Mouse (Mus musculus) erythroblast, adult 5-6 weeks (primary cell): ENCODE results near the gene Pias3. TPM values are rescaled to one million over a fixed set of nuclear protein-coding genes. Genes with fewer than 3 reads are reported as not detected.
"Not testable (repeated sequence)": the region's sequence is repeated elsewhere in the genome, so short reads cannot be mapped to it uniquely, and the experiment has no call there.

ENCODE experiments used
- ATAC-seq: replicated peaks from 2 replicates; pipeline ENCODE4 v1.8.0; 2016; ENCODE audit warnings: moderate number of reproducible peaks, mild to moderate bottlenecking, moderate TSS enrichment, inconsistent platforms; ENCODE audit not compliant: poor library complexity, low FRiP score, severe bottlenecking
- total RNA-seq, 2 experiments: library from RNA; stranded (forward) in 1 of 2; stranded (reverse) in 1 of 2; fragments of 150-400 nt in 1 of 2; fragments of 200-764, 138-1000 nt in 1 of 2; gene quantifications; 2 replicates each; pipeline versions ENCODE4 v1.2.3 to v1.2.4; 2015 to 2017; ENCODE audit warnings: low replicate concordance in 2 of 2

Gene Pias3
- total RNA-seq (2015; ENCODE audit: low replicate concordance) (3.8 and 11.0 TPM in 2 replicates), total RNA-seq (2017; ENCODE audit: low replicate concordance) (2.2 and 3.2 TPM in 2 replicates)

DNA sequence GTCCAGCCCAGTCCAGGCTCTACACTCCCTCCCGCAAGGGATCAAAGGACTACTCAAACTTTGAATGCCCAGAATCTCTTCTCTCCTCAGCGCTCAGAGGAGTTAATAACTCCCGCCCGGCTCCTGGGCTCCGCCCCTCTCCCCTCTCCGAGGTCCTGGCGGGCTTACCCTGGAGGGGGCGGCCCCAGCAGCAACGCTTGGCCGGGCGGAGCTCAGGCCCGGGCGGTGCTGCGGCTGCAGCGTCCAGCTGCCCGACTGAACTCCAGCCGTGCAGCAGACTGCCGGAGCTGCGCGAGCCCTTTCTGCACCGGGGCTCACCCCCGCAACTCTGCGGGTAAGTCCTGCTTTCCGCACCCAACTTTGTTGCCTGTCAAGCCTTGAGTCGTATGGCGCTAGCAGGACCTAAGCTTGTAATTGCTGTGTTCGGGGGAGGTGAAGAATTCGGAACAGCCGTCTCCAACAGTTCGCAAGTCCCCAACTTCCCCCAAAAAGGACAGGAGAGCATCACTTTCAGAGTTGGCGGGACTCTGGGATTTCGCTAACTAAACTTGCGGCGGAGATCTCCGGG is at the start of gene Pias3:
Pias3 (plus strand) TSS at position 187 of the 568 bp plus-strand sequence.
- peak; percentile 72 for ATAC-seq

DNA sequence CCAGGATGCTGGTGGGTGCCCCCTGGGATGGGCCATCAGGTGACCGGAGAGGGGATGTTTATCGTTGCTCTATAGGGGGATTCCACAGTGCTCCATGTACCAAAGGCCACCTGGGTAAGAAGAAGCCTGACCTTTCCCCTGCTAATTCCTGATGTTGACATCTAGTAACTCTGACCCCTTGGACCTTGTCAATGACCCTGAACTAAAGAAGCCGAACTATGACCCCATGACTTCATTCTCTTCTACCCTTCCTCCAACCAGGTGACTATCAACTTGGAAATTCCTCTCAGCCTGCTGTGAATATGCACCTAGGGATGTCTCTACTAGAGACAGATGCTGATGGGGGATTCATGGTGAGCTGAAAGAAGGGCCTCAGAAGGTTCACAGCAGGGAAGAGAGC is 48.8 kb upstream of the Pias3 start:
- no peak for ATAC-seq

DNA sequence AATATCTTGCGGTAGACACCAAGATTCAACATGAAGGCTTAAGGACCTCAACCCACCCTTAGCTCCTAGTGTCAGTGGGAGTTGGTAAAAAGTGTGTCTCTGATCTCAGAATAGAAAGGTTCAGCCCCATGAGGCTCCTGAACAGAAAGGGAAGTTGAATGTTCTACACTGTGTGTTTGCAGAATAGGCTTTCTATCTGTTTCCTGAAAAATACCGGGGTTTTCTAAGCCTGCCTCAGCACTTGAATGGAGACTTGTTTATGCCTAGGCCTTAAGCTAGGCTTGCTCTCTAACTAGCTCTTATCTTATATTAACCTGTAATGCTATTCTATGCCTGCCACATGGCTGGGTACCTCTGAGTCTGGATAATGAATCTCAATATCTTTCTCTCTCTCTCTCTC is 35.3 kb upstream of the Pias3 start:
- no peak for ATAC-seq

DNA sequence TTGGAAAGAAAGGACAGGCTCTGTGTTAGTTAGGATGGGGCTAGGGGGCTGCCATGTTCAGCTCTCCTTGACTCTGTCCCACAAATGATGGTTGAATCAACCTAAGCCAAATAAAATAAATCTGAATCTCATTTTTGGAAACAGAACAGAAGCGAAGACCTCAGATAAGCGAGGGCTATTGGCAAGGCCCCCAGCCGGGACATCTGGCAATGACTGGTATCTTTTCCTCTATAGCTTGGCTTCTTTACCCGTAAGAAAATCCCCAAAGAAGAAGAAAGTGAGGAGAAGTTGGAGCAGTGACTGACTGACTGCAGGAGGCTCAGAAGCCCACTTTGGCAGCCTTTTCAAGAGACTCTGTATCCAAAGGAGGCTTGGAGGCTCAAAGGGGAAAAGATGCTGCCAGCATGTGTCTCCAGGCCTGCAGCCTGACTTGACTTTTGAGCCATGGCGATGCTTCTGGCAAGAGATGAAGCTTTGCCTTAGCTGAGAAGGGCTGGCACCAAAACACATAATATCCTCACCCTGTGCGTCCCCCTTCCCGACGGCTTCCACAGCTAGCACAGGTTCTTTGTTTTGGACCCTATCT is 33.4 kb upstream of the Pias3 start:
- no peak for ATAC-seq

- peak; percentile 71 for ATAC-seq
Observed at GRCm38 (mm10) chr3:96663432-96664239, 32.5 kb upstream of the Pias3 start.

DNA sequence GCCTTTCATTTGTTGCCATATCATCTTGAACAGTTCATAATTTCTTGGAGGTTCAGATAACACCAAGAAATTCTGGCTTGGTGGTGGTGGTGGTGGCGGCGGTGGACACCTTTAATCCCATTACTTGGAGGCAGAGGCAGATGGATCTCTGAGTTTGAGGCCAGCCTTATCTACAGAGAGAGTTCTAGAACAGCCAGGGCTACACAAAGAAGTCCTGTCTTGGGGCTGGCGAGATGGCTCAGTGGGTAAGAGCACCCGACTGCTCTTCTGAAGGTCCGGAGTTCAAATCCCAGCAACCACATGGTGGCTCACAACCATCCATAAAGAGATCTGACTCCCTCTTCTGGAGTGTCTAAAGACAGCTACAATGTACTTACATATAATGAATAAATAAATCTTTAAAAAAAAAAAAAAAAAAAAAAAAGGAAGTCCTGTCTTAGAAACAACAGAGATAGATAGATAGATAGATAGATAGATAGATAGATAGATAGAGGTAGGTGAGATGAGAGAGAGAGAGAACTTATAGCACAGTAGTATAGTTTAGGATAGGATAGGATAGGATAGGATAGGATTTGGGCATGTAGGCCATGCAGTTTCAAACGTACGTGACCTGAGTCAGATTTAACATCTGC is 30.3 kb upstream of the Pias3 start:
- ATAC-seq = not testable (repeated sequence)

DNA sequence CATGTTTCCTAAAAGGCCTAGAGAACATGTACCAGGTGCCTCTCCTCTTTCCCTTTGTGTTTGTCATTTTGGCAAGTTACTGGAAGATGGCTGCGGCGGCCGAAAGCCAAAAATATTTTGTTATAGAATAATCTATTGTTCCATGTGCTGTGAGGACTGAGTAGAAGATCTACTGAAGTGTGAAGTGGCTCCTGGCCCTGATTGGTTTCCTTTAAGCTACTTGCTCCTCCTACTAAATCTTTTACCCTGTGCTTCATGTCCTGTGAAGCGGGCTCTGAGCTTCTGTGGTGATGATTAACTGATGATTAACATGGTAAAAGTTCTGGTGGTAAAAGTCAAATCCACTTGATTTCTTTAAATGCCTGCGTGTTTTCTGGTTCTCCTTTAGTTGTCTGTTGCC is 29.3 kb upstream of the Pias3 start:
- no peak for ATAC-seq

DNA sequence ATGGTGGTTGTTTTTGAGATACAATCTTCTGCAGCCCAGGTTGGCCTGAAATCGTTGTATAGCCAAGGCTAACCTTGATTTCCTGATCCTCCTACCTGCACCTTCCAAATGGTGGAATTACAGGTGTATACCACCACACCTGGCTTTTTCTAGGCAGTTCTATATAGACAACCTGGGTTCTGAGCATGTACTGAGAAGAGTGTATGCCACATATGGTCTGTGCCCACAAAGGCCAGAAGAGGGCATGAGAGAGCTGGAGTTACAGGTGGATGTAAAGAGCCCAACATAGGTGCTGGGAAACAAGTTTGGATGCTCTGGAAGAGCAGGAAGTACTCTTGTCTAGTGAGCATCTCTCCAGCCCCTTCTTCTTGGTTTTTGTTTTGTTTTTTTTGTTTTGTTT is 28.9 kb upstream of the Pias3 start:
- ATAC-seq = no peak

GRCm38 (mm10) chr3:96668424-96669067 is 27.6 kb upstream of the Pias3 start:
- no peak for ATAC-seq

DNA sequence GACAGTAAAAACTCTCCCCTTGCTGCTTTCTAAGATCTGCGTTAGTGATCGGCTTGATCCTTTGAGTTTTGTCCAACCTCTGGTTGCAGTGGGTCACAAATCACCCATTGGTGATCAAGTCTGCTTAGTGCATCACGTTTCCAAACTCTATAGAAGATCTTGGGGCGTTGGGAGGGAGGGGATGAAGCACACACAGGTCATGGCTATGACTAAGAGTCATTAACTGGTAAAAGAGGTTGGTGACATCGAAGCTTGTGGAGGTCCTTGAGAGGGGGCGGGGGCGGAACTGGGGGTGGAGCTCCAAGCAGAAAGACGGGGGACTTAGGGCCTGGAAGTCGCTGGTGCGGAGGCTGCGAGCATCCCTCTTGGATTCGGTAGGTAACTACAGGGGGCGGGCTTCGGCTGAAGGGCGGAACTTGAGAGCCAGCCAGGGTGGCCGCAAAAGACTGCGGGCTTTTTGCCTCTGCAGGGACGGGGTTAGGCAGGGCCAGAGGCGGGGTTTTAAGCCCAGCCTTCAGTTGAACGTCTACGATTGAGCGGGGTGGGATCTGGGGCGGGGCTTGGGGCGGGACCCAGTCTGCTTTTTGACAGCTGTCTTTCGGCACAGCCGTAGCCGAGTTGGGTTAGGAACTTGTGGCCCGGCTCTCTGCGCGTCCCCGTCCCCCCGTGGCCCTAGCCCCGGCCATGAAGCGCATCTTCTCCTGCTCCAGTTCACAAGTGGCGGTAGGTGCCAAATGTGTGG is 26.3 kb upstream of the Pias3 start, which contains the start of gene Ankrd35:
Ankrd35 (plus strand) TSS at position 405 of the 742 bp plus-strand sequence.
- peak; percentile 87 for ATAC-seq

GRCm38 (mm10) chr3:96671519-96671918 is 24.7 kb upstream of the Pias3 start:
- no peak for ATAC-seq

- ATAC-seq = no peak
Observed at GRCm38 (mm10) chr3:96673514-96673913, 22.7 kb upstream of the Pias3 start.

- no peak for ATAC-seq
Observed at GRCm38 (mm10) chr3:96674442-96674841, 21.7 kb upstream of the Pias3 start.

- no peak for ATAC-seq
Observed at GRCm38 (mm10) chr3:96675171-96675570, 21.0 kb upstream of the Pias3 start.

DNA sequence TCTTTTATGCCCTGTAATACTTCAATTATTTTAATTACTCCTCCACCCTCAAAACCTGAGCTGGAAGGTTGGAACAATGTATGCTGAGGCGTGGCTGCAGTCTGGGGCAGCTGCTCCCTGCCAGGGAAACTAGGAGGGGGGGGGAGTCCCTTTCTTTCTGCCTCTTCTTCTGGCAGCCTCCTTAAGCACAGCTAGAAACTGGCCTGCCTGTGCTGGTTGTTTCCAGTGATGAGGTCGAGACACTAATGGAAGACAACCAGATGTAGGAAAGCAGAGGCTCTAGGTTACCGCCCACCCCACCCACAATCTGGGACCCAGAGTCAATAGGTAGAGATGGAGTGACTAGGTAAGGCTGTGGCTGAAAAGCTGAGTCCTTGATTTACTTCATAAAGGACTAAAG is 20.5 kb upstream of the Pias3 start:
- ATAC-seq = no peak

DNA sequence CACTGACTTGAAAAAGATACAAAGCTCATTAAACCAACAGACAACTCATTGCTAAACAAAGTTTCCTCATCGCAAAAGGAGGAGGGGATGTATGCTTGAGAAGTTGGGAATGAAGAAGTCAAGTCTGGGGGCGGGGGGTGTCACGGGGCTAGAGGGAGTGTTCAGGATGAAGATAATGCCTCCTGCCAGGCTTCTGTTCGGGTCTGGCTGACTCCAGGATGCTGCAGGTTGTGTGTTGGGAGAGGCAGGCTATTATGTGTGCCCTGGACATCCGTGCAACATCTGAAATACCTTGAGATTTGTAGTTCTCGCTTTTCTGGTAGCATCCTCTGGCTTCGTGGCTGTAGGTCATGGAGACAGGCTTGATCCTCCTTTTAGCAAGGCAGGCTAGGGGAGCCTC is 17.7 kb upstream of the Pias3 start:
- no peak for ATAC-seq

- no peak for ATAC-seq
Observed at GRCm38 (mm10) chr3:96679159-96679674, 17.0 kb upstream of the Pias3 start.

DNA sequence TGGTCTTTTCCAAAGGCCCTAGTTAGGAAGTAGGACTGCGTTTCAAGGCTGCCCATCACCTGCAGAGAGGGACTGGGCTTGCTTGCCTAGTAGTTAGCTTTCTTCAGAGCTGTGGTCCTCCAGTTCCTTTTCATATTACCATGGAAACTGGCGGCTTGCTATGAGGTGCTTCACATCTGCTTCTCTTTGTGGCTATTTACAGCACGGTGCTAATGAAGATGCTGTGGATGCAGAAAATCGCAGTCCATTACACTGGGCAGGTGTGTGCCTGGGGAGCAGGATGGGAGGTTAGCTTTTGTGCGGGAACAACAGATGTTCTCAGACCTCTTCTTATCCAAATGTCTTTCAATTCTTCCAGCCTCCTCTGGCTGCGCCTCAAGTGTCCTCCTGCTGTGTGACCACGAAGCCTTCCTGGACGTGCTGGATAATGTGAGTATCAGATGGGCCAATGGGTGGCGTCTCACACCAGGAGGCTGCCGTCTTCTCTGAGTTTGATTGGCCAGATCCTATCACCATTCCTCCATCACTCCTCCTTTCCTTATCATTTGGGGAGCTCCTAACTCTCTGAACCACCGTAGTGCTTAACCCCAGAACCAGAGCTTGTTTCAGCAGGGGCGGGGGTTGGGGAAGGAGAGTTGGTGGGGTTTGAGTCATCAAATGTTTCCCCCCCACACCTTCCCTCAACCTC is 15.8 kb upstream of the Pias3 start:
- ATAC-seq = no peak

DNA sequence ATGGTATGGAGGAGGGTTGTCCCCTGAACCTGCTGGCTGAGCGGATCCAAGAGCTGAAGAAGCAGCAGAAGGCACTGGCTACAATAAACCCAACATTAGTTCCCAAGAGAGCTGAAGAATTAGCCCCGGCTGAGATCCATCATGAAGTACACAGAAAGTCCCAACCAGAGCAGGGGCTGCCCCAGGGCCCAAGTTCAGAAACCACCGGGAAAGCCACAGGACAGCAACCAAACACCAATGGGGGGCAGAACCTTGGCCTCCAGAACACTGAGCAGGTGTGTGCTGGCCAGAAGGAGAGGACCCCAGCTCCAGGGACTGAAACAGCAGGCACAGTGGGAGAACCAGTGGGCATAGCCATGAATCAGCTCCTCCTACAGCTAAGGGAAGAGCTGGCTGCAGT is 12.7 kb upstream of the Pias3 start:
- ATAC-seq = no peak
